ENCODE assay signal across 29 mouse cellular contexts in genomic region chr2:27350371-27350770, GRCm38 (mm10).
DNase-seq lines count a peak whose midpoint lies in the region; ATAC-seq and TF ChIP-seq lines count a peak whose summit lies in the region.
"Had no signal": no experiment of that assay in that cellular context is flagged by ENCODE, and none has a peak within 500 bp of the region (broad histone marks: within the 10 kb centered on the region; RNA-seq: fewer than 3 reads in every experiment).

No protein-coding gene starts in this region.

- ATAC-seq in lung, postnatal 0 days, result no peak
- ATAC-seq in G1E (ENCODE audit: extremely low read depth, insufficient number of reproducible peaks, low FRiP score, poor library complexity, severe bottlenecking), result peak; percentile 22; the same call in 1 of the 2 replicates
- ATAC-seq in granulocyte monocyte progenitor cell, adult 5-6 weeks (replicated peaks; ENCODE audit: poor library complexity, severe bottlenecking), result peak; percentile 83
- peak; percentile 88 for ATAC-seq in monocyte, adult 5-6 weeks (replicated peaks; ENCODE audit: insufficient number of reproducible peaks, low FRiP score, low TSS enrichment, poor library complexity, severe bottlenecking)
- no peak for ATAC-seq in forebrain, embryonic 16.5 days
- ATAC-seq: forebrain, postnatal 0 days; intestine, embryonic 16.5 days; Patski had no signal

- 96% methylated on average over 5 of the region's 5 CpGs for whole genome bisulfite sequencing in lung, postnatal 0 days
- over 99% methylated on average over 5 of the region's 5 CpGs for WGBS in forebrain, embryonic 16.5 days

- no peak for TF ChIP-seq CTCF in lung, postnatal 0 days (IDR thresholded peaks at IDR 0.05)
- TF ChIP-seq CTCF in G1E (IDR thresholded peaks at IDR 0.05; ENCODE audit: low read depth, low read length), result no peak

- H3K27ac ChIP-seq in lung, postnatal 0 days (ENCODE audit: low read length), result no peak overlapping the region
- H3K27ac ChIP-seq in forebrain, embryonic 16.5 days (ENCODE audit: low read length), result no peak overlapping the region
- H3K27ac ChIP-seq: heart, embryonic 10.5 days; heart, embryonic 15.5 days; hindbrain, embryonic 12.5 days; kidney, postnatal 0 days; limb, embryonic 10.5 days; limb, embryonic 15.5 days; neural tube, embryonic 15.5 days had no signal

- no peak for TF ChIP-seq EP300 in lung, postnatal 0 days (IDR thresholded peaks at IDR 0.05)

- peak; percentile 37 for DNase-seq in lung, postnatal 0 days (ENCODE audit: low spot score)
- no peak for DNase-seq in lung, postnatal 4 days
- no peak for DNase-seq in G1E (ENCODE audit: low spot score)
- DNase-seq in adrenal gland, postnatal 4 days (ENCODE audit: low spot score in 2 of 2), result no peak
- DNase-seq in thymus, postnatal 14 days, result no peak
- DNase-seq: adrenal gland, postnatal 14 days; B cell, adult 2 months; cerebellum, adult 18-20 months; cerebellum, postnatal 10 days; forebrain, postnatal 0 days; kidney, adult 8-10 months; layer of hippocampus, postnatal 36 days; lung, postnatal 10 days; midbrain, embryonic 14.5 days; right cerebral cortex, postnatal 25 days; thymus, postnatal 25 days had no signal

- no peak overlapping the region for H3K4me2 ChIP-seq in lung, postnatal 0 days (replicated peaks; ENCODE audit: low read depth, low read length)
- H3K4me2 ChIP-seq in forebrain, embryonic 16.5 days (ENCODE audit: low read length), result no peak overlapping the region
- H3K4me2 ChIP-seq: heart, embryonic 15.5 days; hindbrain, embryonic 12.5 days; limb, embryonic 15.5 days; neural tube, embryonic 15.5 days had no signal

- H3K9ac ChIP-seq in lung, postnatal 0 days (replicated peaks; ENCODE audit: low read depth), result no peak overlapping the region
- H3K9ac ChIP-seq in forebrain, embryonic 16.5 days (replicated peaks; ENCODE audit: low read depth, low read length), result no peak overlapping the region
- H3K9ac ChIP-seq: forebrain, postnatal 0 days; heart, embryonic 15.5 days; hindbrain, embryonic 12.5 days; limb, embryonic 15.5 days; neural tube, embryonic 15.5 days had no signal

- H3K4me3 ChIP-seq in lung, postnatal 0 days (ENCODE audit: low read depth, low read length), result no peak overlapping the region
- no peak overlapping the region for H3K4me3 ChIP-seq in G1E (ENCODE audit: low read depth, low read length)
- no peak overlapping the region for H3K4me3 ChIP-seq in forebrain, embryonic 16.5 days (replicated peaks; ENCODE audit: low read length)
- H3K4me3 ChIP-seq: erythroblast, embryonic 14.5 days; heart, embryonic 10.5 days; heart, embryonic 15.5 days; hindbrain, embryonic 12.5 days; limb, embryonic 10.5 days; limb, embryonic 15.5 days; neural tube, embryonic 15.5 days had no signal

- H3K9me3 ChIP-seq in lung, postnatal 0 days (ENCODE audit: low read length), result no peaks in the 10 kb centered on the region
- H3K9me3 ChIP-seq in G1E (replicated peaks), result peaks cover 6% of the 10 kb centered on the region; the same call in 1 of the 2 replicates
- peaks cover 2% of the 10 kb centered on the region; the same call in 1 of the 2 replicates for H3K9me3 ChIP-seq in forebrain, embryonic 16.5 days (ENCODE audit: control insufficient read depth, low read length)
- H3K9me3 ChIP-seq: heart, embryonic 10.5 days; heart, embryonic 15.5 days; hindbrain, embryonic 12.5 days; limb, embryonic 10.5 days; limb, embryonic 15.5 days; neural tube, embryonic 15.5 days had no signal

- H3K4me1 ChIP-seq in lung, postnatal 0 days (ENCODE audit: insufficient read depth, low read depth, low read length), result no peaks in the 10 kb centered on the region
- H3K4me1 ChIP-seq in G1E (ENCODE audit: insufficient read depth, low read depth, low read length), result no peaks in the 10 kb centered on the region
- H3K4me1 ChIP-seq in forebrain, embryonic 16.5 days (replicated peaks; ENCODE audit: control insufficient read depth, insufficient read depth, low read length), result peaks cover 8% of the 10 kb centered on the region; the same call in 1 of the 2 replicates

- no peaks in the 10 kb centered on the region for H3K27me3 ChIP-seq in lung, postnatal 0 days (replicated peaks; ENCODE audit: insufficient read depth, low read length)
- peaks cover 4% of the 10 kb centered on the region; the same call in 1 of the 2 replicates for H3K27me3 ChIP-seq in G1E (ENCODE audit: insufficient read depth, low read length)
- H3K27me3 ChIP-seq in forebrain, embryonic 16.5 days (replicated peaks; ENCODE audit: control insufficient read depth, insufficient read depth, low read length), result no peaks in the 10 kb centered on the region
- H3K27me3 ChIP-seq: heart, embryonic 15.5 days; hindbrain, embryonic 12.5 days; limb, embryonic 15.5 days; neural tube, embryonic 15.5 days; Patski had no signal

- no peaks in the 10 kb centered on the region for H3K36me3 ChIP-seq in lung, postnatal 0 days (ENCODE audit: insufficient read depth, low read length)
- no peaks in the 10 kb centered on the region for H3K36me3 ChIP-seq in G1E (replicated peaks)
- 0 out of 2 replicates have a peak, but pooled peaks cover 2% of the 10 kb centered on the region for H3K36me3 ChIP-seq in forebrain, embryonic 16.5 days (ENCODE audit: control insufficient read depth, insufficient read depth)
- H3K36me3 ChIP-seq: heart, embryonic 15.5 days; neural tube, embryonic 15.5 days had no signal

Comparison
In these comparisons a context has a peak if more than half of its experiments do, and no peak if none do; other contexts are left out.
1. ATAC-seq: peak in G1E (single experiment), granulocyte monocyte progenitor cell, adult 5-6 weeks (single experiment) and monocyte, adult 5-6 weeks (single experiment); none in lung, postnatal 0 days (single experiment) and forebrain, embryonic 16.5 days (single experiment).